Mouse (Mus musculus): ENCODE data around the gene BC052040. TPM values are rescaled to one million over a fixed set of nuclear protein-coding genes. Genes with fewer than 3 reads are reported as not detected.

Gene BC052040
- polyA plus RNA-seq, 1 experiment, result 37.9 TPM

DNA sequence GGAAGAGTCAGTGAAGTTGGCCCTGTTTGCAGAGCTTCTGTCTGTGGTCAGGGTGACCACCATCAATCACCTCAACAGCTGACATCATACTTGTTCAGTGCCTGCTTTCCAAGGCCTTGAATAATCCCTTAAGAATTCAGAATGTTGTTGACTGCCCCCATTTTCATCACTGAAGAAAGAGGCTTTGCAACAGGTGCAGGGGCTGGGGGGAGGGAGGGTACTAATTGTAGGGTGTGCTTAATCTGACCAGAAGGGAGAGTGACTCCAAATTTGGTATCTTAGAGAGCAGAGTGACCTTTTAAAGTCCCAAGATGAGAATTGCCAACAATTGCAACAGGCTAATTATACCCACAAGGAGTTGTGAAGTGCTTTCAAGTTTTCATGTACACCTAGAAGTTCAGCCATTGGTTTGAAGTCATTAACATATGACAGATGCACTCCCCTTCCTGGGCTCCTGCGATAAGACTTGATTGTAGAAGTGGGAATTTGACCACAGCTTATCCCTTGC is 24.4 kb downstream of the BC052040 start:
- no peak overlapping the region for H3K4me3 ChIP-seq (ENCODE audit: low read depth, low read length)
- H3K9ac ChIP-seq (ENCODE audit: low read depth, poor library complexity, severe bottlenecking), result no peak overlapping the region
- H3K9me3 ChIP-seq (replicated peaks; ENCODE audit: control insufficient read depth, insufficient read depth, low read length, poor library complexity, severe bottlenecking), result no peaks in the 10 kb centered on the region
- H3K4me1 ChIP-seq (ENCODE audit: control insufficient read depth, insufficient read depth, low read length), result peaks cover 4% of the 10 kb centered on the region
- TF ChIP-seq EP300 (IDR thresholded peaks at IDR 0.05; ENCODE audit: insufficient read depth, low read depth, low read length) (no peak), POLR2A (IDR thresholded peaks at IDR 0.05; ENCODE audit: insufficient read depth, low read length) (no peak), CTCF (IDR thresholded peaks at IDR 0.05; ENCODE audit: low read depth, low read length) (no peak)
- H3K36me3 ChIP-seq (ENCODE audit: control insufficient read depth, insufficient read depth, low read length, poor library complexity, severe bottlenecking), result no peaks in the 10 kb centered on the region
- H3K27ac ChIP-seq (ENCODE audit: insufficient read depth, low read length), result no peak overlapping the region
- H3K27me3 ChIP-seq (ENCODE audit: control insufficient read depth, insufficient read depth, low read length, poor library complexity, severe bottlenecking), result no peaks in the 10 kb centered on the region

DNA sequence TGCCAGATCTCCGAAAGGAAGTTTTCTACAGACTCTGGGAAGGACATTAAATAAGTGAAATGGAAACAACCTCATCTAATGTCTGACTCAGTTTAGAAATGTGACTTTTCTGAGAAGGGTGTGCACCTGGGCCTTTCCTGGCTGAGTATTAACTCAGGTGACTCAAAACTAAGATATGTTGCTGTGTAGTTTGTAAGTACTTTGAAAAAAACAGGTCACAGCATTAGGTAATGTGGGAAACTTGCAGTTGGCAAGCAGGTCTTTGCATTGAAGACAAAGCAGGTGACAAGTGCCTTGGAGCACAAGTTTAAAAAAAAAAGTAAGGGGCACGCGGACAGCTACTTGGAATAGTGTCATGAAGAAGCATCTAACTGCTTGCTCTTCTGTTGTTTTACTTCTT is 27.5 kb downstream of the BC052040 start:
- Histone ChIP-seq H3K9ac (ENCODE audit: low read depth, poor library complexity, severe bottlenecking) (no peak overlapping the region), H3K27me3 (ENCODE audit: control insufficient read depth, insufficient read depth, low read length, poor library complexity, severe bottlenecking) (no peaks in the 10 kb centered on the region), H3K9me3 (replicated peaks; ENCODE audit: control insufficient read depth, insufficient read depth, low read length, poor library complexity, severe bottlenecking) (no peaks in the 10 kb centered on the region), H3K27ac (ENCODE audit: insufficient read depth, low read length) (no peak overlapping the region), H3K4me1 (ENCODE audit: control insufficient read depth, insufficient read depth, low read length) (peaks cover 2% of the 10 kb centered on the region), H3K4me3 (ENCODE audit: low read depth, low read length) (no peak overlapping the region), H3K36me3 (ENCODE audit: control insufficient read depth, insufficient read depth, low read length, poor library complexity, severe bottlenecking) (no peaks in the 10 kb centered on the region)
- TF ChIP-seq EP300 (IDR thresholded peaks at IDR 0.05; ENCODE audit: insufficient read depth, low read depth, low read length) (no peak), POLR2A (IDR thresholded peaks at IDR 0.05; ENCODE audit: insufficient read depth, low read length) (no peak), CTCF (IDR thresholded peaks at IDR 0.05; ENCODE audit: low read depth, low read length) (no peak)

DNA sequence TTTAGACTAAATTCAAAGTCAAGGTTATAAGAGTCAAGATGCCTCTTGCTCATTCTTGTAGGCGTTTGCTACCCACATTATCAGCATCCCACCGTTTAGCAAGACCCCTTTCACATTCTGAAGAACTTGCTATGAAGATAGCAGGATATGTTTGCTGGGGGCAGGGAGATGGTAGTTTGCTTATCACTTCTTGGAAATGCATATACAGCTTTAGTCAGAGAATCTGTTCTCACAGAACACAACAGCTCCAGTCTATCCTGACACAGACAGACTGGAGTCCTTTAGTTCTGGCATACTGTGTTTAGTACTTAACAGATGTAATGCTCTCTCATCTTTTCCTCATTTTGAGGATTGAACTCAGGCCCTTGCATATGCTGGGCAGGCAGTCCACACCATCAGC is 28.6 kb downstream of the BC052040 start:
- no peaks in the 10 kb centered on the region for H3K4me1 ChIP-seq (ENCODE audit: control insufficient read depth, insufficient read depth, low read length)
- no peaks in the 10 kb centered on the region for H3K27me3 ChIP-seq (ENCODE audit: control insufficient read depth, insufficient read depth, low read length, poor library complexity, severe bottlenecking)
- no peak for TF ChIP-seq CTCF (IDR thresholded peaks at IDR 0.05; ENCODE audit: low read depth, low read length)
- TF ChIP-seq EP300 (IDR thresholded peaks at IDR 0.05; ENCODE audit: insufficient read depth, low read depth, low read length), result no peak
- no peak for TF ChIP-seq POLR2A (IDR thresholded peaks at IDR 0.05; ENCODE audit: insufficient read depth, low read length)
- H3K9ac ChIP-seq (ENCODE audit: low read depth, poor library complexity, severe bottlenecking), result no peak overlapping the region
- H3K9me3 ChIP-seq (replicated peaks; ENCODE audit: control insufficient read depth, insufficient read depth, low read length, poor library complexity, severe bottlenecking), result no peaks in the 10 kb centered on the region
- no peak overlapping the region for H3K4me3 ChIP-seq (ENCODE audit: low read depth, low read length)
- H3K27ac ChIP-seq (ENCODE audit: insufficient read depth, low read length), result no peak overlapping the region
- H3K36me3 ChIP-seq (ENCODE audit: control insufficient read depth, insufficient read depth, low read length, poor library complexity, severe bottlenecking), result no peaks in the 10 kb centered on the region

DNA sequence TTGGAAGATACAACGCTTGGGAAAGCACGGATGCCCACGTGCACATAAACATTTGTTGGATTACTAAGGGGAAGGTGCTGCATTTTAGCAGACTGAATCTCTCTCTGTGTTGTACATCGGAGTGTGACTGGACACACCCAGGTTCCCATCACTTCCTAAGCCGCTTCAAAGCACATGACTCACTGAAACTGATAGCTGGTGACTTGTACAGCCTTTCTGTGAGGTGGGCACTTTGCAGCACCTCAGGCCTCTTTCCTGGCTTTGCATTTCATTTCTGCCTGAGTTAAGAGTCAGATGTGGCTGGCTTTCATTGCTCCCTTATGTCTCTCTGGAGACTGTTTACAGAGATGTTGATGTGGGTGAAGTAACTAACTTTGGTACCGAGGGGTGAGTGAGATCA is 29.0 kb downstream of the BC052040 start:
- no peak for TF ChIP-seq POLR2A (IDR thresholded peaks at IDR 0.05; ENCODE audit: insufficient read depth, low read length)
- no peak for TF ChIP-seq EP300 (IDR thresholded peaks at IDR 0.05; ENCODE audit: insufficient read depth, low read depth, low read length)
- TF ChIP-seq CTCF (IDR thresholded peaks at IDR 0.05; ENCODE audit: low read depth, low read length), result no peak
- no peak overlapping the region for H3K27ac ChIP-seq (ENCODE audit: insufficient read depth, low read length)
- H3K27me3 ChIP-seq (ENCODE audit: control insufficient read depth, insufficient read depth, low read length, poor library complexity, severe bottlenecking), result no peaks in the 10 kb centered on the region
- no peaks in the 10 kb centered on the region for H3K9me3 ChIP-seq (replicated peaks; ENCODE audit: control insufficient read depth, insufficient read depth, low read length, poor library complexity, severe bottlenecking)
- H3K36me3 ChIP-seq (ENCODE audit: control insufficient read depth, insufficient read depth, low read length, poor library complexity, severe bottlenecking), result no peaks in the 10 kb centered on the region
- no peak overlapping the region for H3K9ac ChIP-seq (ENCODE audit: low read depth, poor library complexity, severe bottlenecking)
- no peaks in the 10 kb centered on the region for H3K4me1 ChIP-seq (ENCODE audit: control insufficient read depth, insufficient read depth, low read length)
- no peak overlapping the region for H3K4me3 ChIP-seq (ENCODE audit: low read depth, low read length)

DNA sequence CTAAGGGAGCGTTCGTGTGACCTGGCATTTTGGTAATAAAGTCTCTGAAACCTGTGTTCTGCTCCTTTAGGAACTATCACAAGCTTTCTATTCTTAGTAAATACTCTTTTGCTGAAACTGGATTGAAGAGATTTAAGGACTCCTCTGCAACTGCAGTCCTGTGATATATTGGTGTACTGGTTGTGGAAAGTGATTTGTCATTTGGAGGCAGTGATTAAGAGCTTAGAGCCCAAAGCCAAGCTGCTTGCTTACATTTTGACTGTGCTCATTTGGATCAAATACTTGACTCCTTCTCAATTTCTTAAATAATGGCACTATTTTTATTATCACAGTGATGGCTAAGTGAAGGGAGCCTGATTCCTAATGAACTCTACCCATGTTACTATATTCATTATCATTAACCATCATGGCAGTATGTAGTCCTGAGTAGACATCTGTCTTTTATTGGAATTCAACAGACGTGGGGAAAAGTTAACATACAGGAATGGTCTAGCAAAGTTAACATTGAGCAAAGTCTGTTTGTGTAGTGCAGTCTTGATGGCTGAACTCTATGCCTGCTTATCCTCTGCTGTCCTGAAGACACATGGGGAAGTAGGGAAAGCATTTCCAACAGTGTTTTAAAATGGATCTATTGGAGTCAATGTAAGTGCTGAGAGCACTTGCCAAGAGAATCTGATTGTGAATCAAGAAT is 32.5 kb downstream of the BC052040 start:
- H3K9ac ChIP-seq (ENCODE audit: low read depth, poor library complexity, severe bottlenecking), result no peak overlapping the region
- no peaks in the 10 kb centered on the region for H3K4me1 ChIP-seq (ENCODE audit: control insufficient read depth, insufficient read depth, low read length)
- H3K27me3 ChIP-seq (ENCODE audit: control insufficient read depth, insufficient read depth, low read length, poor library complexity, severe bottlenecking), result no peaks in the 10 kb centered on the region
- no peaks in the 10 kb centered on the region for H3K36me3 ChIP-seq (ENCODE audit: control insufficient read depth, insufficient read depth, low read length, poor library complexity, severe bottlenecking)
- no peaks in the 10 kb centered on the region for H3K9me3 ChIP-seq (replicated peaks; ENCODE audit: control insufficient read depth, insufficient read depth, low read length, poor library complexity, severe bottlenecking)
- no peak overlapping the region for H3K4me3 ChIP-seq (ENCODE audit: low read depth, low read length)
- TF ChIP-seq CTCF (IDR thresholded peaks at IDR 0.05; ENCODE audit: low read depth, low read length) (no peak), POLR2A (IDR thresholded peaks at IDR 0.05; ENCODE audit: insufficient read depth, low read length) (no peak), EP300 (IDR thresholded peaks at IDR 0.05; ENCODE audit: insufficient read depth, low read depth, low read length) (no peak)
- H3K27ac ChIP-seq (ENCODE audit: insufficient read depth, low read length), result no peak overlapping the region

DNA sequence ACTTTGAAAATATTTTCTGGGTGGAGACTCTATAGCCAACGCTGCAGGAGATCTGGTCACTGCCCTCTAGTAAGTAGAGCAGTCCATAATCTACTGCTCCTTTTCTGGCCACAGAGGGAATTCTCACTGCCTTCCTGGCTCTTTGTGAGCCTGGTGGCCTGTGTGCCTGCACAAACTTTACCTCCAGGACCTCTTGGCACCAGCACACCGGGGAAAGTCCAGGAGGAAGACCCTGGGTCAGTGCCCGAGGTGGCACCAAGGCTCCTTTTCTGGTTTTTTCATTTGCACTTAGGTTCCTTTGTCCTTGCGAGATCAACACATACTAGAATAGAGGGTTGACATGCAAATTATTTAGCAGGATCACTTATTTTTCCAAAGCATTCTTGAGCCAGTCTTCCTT is 47.0 kb downstream of the BC052040 start:
- no peaks in the 10 kb centered on the region for H3K9me3 ChIP-seq (replicated peaks; ENCODE audit: control insufficient read depth, insufficient read depth, low read length, poor library complexity, severe bottlenecking)
- H3K9ac ChIP-seq (ENCODE audit: low read depth, poor library complexity, severe bottlenecking), result no peak overlapping the region
- no peak overlapping the region for H3K27ac ChIP-seq (ENCODE audit: insufficient read depth, low read length)
- TF ChIP-seq POLR2A (IDR thresholded peaks at IDR 0.05; ENCODE audit: insufficient read depth, low read length), result no peak
- no peak for TF ChIP-seq CTCF (IDR thresholded peaks at IDR 0.05; ENCODE audit: low read depth, low read length)
- TF ChIP-seq EP300 (IDR thresholded peaks at IDR 0.05; ENCODE audit: insufficient read depth, low read depth, low read length), result no peak
- H3K4me3 ChIP-seq (ENCODE audit: low read depth, low read length), result no peak overlapping the region
- no peaks in the 10 kb centered on the region for H3K4me1 ChIP-seq (ENCODE audit: control insufficient read depth, insufficient read depth, low read length)
- H3K36me3 ChIP-seq (ENCODE audit: control insufficient read depth, insufficient read depth, low read length, poor library complexity, severe bottlenecking), result no peaks in the 10 kb centered on the region; the same call in 1 of the 2 replicates
- no peaks in the 10 kb centered on the region for H3K27me3 ChIP-seq (ENCODE audit: control insufficient read depth, insufficient read depth, low read length, poor library complexity, severe bottlenecking)

Measured in ES-Bruce4 (cell line).